Mouse (Mus musculus) cerebellum, postnatal 25 days (tissue): ENCODE measurements at regions not wholly inside any gene's neighbourhood (a gene's known extent, or its start where the extent isn't known, plus 50 kb on each side); places are given as distances from the start of the nearest gene placed in this dataset.
A peak's percentile ranks its signal among the peaks of the same experiment; 100 is the strongest.

ENCODE experiments used
- DNase-seq, 2 experiments: peaks; one replicate each; pipeline ENCODE4 v3.0.0; 2021; ENCODE audit warnings: mixed read lengths in 2 of 2

GRCm38 (mm10) chr13:63699624-63700023 lies 115.4 kb upstream of the Ercc6l2 start:
- no peak for DNase-seq

DNA sequence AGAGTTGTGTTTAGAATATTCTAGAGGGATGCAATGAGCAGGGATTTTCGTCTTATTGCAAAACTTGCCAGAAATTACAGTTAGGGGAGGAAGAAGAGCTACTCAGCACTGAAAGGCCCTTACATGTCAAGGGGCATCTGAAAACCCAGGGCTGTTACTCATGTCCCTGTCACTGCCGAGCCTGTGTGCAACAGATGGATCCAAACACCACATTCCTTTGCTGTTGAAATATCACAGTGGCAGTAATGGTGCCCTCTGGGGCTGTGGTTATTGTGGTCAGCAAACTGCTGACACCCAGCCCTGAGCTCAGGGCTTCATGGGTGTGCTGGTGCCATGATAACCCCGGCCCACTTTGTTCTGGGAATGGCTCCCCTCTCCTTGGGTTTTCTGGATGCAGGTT lies 114.3 kb upstream of the Ercc6l2 start:
- DNase-seq: no peak

DNA sequence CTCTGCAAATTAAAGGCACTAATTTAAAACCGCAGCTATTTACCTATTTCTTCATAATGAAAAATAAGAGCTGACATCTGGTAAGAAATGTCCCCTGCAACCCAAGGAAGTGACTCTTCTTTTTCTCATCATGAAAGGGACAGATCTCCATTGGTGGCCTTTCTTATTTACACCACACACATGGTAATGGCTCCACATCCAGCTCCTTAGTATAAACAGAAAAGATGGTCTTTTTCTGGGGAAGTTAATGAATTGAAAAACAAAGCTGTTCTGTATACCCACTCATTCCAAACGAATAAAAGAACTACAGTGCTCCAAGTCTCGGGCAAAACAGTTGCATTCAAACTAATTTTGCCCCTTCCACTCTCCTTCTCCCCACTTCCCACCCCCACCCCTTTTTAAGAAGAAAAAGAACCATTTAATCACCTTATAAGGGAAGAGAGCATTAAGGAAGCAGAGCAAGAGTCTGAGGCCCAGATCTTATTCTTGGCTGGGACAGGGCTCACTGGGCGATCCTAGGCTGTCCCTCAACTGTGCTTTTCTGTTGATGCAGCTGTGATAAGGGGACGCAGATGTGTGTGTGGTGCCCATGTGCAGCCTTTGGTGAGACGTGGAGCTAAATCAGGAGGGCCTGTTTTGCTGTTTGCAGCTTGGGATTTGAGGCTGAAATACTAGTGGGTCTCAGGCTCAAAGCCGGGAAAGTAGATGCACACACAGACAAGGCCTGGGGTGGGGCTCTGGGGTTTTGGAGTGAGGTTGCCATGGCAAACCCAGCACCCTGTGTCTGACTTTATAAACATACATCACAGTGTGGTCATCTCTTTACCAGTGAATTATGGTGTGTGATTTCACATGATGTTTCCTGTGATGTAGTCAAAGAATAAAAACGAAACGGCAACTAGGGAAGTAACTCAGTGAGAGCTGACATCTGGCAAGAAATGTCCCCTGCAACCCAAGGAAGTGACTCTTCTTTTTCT lies 113.6 kb upstream of the Ercc6l2 start:
- no peak for DNase-seq

DNA sequence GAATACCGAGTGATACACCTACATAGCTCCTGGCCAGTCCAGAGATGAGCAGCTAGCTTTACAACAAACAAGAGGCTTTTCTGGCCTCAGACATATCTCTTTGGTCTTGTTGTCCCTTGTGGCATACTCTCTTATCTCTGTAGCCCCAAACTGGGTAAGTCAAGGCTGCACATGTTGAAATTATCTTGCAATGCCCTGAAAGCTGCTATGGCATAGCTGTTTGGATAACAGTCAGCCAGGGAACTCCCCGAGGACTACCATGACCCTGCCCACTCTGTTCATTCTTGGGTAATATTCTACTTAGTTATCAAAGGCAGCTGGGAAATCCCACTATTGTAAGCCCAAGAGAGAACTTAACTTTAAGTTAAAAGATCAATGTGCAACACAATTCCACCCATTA lies 106.5 kb upstream of the Ercc6l2 start:
- DNase-seq: no peak

DNA sequence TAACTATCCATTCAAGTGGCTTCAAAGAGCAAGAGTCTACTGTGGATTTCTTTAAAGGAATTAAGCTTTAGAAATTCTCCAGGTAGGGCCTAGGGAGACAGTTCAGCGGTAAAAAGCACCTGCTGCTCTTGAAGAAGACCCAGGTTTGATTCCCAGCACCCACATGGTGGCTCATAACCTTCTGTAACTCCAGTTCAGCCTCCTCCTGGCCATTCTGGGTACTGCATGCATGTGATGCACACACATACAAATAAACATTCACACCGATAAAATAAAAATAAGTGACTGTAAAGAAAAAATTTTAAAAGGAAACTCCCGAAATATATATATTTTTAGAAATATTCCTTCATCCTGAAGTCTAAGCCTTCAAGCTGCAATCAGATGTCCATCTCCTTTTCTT lies 101.9 kb upstream of the Ercc6l2 start:
- DNase-seq: no peak

- no peak for DNase-seq
Observed at GRCm38 (mm10) chr13:63716498-63716897, 98.5 kb upstream of the Ercc6l2 start.

GRCm38 (mm10) chr13:63717249-63717648 lies 97.8 kb upstream of the Ercc6l2 start:
- no peak for DNase-seq

GRCm38 (mm10) chr13:63718782-63719181 lies 96.3 kb upstream of the Ercc6l2 start:
- DNase-seq: no peak

GRCm38 (mm10) chr13:63719351-63720207 lies 95.5 kb upstream of the Ercc6l2 start:
- peak in 1 of 2 experiments; percentile 21 for DNase-seq

GRCm38 (mm10) chr13:63720610-63721009 lies 94.4 kb upstream of the Ercc6l2 start:
- no peak for DNase-seq

DNA sequence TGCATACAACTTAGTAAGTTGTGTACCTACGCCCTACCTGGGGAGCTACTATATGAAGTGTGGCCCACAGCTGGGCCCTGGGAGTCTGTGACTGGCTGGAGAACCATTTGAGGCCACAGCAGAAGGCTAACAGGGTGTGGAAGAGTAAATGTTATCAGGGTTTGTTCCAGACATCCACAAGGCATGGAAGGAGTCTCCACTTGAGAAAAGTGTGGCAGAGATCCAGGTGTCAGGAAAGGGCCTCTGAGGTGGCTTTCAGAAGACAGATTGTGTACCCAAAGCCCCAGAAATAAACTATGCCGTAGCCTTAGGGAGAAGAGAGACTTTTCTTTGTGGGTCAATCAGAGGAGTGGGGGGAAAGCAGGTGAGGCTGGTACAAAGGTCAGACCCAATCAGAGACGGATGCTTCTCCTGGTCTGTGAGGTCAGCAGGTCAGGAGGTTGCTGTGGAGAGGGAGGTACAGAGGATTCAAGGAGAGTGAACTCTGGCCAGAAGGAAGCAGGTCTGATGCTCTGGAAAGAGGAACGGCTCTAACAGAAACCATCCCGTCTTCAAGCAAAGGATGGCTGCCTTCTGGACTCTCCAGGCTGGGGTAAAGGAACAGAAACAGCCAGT lies 93.9 kb upstream of the Ercc6l2 start:
- no peak for DNase-seq

- no peak for DNase-seq
Observed at GRCm38 (mm10) chr13:63724293-63724692, 90.7 kb upstream of the Ercc6l2 start.

DNA sequence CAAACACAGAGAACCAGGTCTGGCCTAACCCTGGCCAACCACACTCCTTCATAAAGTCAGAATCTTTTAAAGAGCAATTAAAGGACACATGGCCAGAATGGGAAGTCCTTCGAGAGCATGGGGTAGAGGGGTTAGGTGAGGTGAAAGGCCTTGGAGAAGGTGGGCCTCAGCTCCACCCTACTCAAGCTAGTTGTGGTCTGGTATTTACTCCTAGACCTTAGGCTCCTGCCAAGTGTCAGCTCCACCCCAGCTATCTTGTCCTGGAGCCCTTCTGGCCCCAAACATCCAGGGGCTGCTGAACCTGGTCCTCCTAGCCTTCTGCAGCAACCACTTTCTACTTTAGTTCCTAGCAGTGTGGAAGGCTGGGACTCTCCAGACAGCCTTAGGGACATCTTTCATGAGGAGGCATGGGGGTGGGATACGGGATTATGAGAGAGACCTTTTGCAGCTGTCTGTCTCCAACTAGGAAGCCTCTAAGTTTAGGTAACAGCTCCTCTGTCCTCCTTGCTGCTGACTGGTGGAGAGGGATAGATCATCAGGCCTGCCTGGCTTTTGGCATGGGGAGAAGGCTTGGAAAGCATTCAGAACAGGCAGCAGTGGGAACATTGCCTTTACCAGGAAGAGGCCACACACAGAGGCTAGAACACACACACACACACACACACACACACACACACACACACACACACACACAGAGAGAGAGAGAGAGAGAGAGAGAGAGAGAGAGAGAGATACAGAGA lies 90.0 kb upstream of the Ercc6l2 start:
- DNase-seq: no peak

DNA sequence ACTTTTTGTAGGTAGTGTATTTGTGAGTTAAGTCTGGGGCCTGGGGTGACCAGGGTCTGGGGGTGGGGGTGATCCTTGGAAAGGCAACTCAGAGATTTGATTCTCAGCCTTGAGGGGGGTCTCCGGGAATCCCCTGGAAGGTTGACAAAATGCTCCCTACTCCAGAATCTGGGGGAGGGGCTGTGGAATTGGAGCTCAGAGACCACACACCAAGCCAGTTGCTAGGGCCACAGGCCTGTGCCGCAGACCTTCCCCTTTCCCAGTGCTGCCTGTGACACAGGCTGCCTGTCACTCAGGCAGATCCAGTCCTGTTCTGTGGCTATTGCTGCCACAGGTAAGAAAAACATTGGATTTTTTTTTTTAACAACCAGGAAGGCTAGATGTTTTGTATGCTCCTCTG lies 89.0 kb upstream of the Ercc6l2 start:
- DNase-seq: no peak

DNA sequence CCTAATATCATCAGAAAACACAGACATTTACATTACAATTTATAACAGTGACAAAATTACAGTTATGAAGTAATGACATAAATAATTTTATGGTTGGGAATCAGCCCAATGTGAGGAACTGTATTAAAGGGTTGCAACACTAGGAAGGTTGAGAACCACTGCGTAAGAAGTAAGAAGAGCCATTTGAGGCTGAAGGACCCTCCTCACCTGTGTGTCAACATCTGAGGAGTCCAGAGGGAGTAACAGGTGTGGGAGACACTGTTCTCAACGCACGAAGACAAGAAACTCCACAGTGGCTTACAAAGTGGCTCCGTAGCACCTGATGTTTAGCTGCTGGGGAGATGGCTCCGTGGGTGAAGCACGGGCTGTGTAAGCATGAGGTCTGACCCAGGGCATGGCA lies 88.5 kb upstream of the Ercc6l2 start:
- no peak for DNase-seq

GRCm38 (mm10) chr13:63735739-63736138 lies 79.3 kb upstream of the Ercc6l2 start:
- no peak for DNase-seq

DNA sequence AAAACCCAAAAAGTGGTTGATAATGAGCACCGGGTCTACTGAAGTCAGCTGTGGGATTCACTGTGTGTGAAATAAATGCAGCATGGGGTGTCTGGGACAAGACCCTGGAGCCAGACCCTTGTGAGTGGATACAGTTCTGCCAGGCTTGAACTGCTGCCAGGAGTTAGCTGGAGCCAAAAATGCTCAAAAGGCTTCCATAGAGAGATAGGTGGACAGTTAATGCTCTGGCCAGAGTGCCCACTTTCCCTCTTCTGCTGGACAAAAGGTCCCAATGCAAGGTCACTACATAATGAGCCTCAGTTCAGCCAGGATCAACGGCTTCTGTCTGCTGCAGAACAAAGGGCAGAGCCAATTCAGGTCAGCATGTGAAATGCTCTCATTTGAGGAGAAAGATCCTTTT lies 73.2 kb upstream of the Ercc6l2 start:
- DNase-seq: peak; percentile 14 to 50

- no peak for DNase-seq
Observed at GRCm38 (mm10) chr13:63748788-63749187, 66.3 kb upstream of the Ercc6l2 start.

DNA sequence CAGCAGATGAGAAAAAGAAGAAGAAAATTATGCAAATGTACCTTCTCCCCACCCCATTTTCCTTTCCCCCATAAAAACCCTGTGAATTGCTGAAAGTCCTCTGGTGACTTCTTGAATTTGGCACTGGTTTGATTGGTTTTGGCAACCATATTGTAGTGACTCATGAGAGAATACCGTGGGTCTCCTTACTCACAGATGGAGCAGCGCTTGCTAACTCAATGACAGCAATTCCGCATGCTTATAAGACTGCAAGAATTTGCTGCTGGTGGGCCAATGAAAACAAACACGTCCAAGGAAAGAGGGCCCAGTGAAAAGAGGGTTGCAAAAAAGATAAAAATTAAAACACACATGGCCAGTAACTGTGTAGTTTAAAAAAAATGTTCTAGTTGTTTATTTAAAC lies 65.0 kb upstream of the Ercc6l2 start:
- DNase-seq: no peak

DNA sequence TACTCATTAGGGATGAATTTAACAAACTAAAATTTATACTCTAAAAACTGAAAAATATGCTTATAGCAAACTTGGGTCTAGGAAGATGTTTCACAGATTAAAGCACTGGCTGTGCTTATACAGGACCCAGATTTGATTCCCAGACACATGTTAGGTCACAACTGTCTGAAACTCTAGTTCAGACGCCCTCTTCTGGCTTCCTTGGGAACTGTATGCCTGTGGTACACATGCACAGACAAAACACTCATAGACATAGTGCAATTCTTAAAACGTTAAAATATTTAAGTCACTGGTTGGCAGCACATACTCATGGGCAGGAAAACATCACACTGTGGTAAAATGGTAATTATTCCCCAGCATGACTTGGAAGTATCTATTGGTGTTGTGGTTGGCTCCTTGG lies 63.8 kb upstream of the Ercc6l2 start:
- no peak for DNase-seq

- no peak for DNase-seq
Observed at GRCm38 (mm10) chr13:63757061-63757460, 58.0 kb upstream of the Ercc6l2 start.

DNA sequence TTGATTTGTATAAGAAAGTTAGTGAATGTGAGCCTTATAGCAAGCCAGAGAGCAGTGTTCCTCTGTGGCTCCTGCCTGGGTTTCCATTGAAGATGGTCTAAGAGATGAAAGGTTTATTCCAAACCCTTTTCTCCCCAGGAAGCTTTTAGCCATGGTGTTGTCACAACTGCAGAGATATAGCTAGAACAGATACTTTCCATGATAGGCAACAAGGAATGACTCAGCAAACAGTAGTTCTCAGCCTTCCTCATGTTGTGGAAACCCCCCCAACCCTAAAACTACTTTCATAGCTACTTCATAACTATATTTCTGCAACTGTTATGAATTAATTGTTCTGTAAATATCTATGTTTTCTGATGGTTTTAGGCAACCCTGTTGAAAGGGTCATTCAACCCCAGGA lies 53.5 kb upstream of the Ercc6l2 start:
- DNase-seq: no peak
